Mouse (Mus musculus) embryonic fibroblast, embryonic 13.5 days (primary cell): Measurements from ENCODE around the gene Mup4. TPM values are rescaled to one million over a fixed set of nuclear protein-coding genes. Genes with fewer than 3 reads are reported as not detected.
"Not testable (repeated sequence)": the region's sequence is repeated elsewhere in the genome, so short reads cannot be mapped to it uniquely, and the experiment has no call there.

Source experiments
- H3K27ac ChIP-seq: 2 replicates; pipeline ENCODE4 v1.5.1; 2012; ENCODE audit warnings: low read length, control low read depth, inconsistent platforms; ENCODE audit not compliant: insufficient read depth
- H3K4me1 ChIP-seq: 2 replicates; pipeline ENCODE4 v1.6.1; 2011; ENCODE audit warnings: low read length; ENCODE audit not compliant: control insufficient read depth, insufficient read depth
- H3K4me3 ChIP-seq: 2 replicates; pipeline ENCODE4 v1.5.1; 2011; ENCODE audit warnings: mild to moderate bottlenecking, control low read depth, low read length; ENCODE audit not compliant: insufficient read depth
- CTCF ChIP-seq: IDR thresholded peaks from 2 replicates; pipeline ENCODE4 v1.5.1; 2011; ENCODE audit warnings: mild to moderate bottlenecking, control low read depth, low read length, moderate library complexity, borderline replicate concordance; ENCODE audit not compliant: insufficient read depth
- POLR2A ChIP-seq: IDR thresholded peaks from 2 replicates; pipeline ENCODE4 v1.6.1; 2011; ENCODE audit warnings: low read depth, mild to moderate bottlenecking, control low read depth, low read length, moderate library complexity
- polyA plus RNA-seq: library from polyadenylated mRNA; stranded (reverse); fragments of >200 nt; gene quantifications from 2 replicates; pipeline ENCODE4 v1.2.4, GENCODE M21; 2011; ENCODE audit warnings: low read depth; ENCODE audit not compliant: missing spikeins, insufficient read length

The Mup4 gene
- not detected in 2 replicates for polyA plus RNA-seq

DNA sequence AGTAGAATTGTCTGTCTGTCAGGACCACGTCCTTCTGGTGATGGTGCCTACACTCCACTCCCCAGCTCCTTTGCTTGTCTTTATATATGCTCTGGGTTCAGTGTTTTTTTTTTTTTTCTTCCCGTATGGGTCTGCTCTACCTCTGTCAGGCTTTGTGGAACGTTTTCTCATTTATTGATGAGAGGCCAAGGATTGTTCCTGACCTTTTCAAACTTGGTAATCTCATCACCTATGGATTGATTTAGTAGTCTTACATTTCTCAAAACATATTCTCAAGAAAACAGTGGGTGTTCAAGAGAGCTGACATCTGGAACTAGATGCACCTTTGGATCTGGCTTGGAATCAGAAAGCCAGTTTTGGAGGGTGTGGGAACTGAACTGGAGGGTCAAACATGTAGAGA is at the start of gene Mup4:
Gene Mup4, minus strand, starts transcription at position 101 of the 400 bp plus-strand sequence.
- Histone ChIP-seq H3K27ac (no peak within 1 kb of the TSS), H3K4me3 (no peak within 1 kb of the TSS)

DNA sequence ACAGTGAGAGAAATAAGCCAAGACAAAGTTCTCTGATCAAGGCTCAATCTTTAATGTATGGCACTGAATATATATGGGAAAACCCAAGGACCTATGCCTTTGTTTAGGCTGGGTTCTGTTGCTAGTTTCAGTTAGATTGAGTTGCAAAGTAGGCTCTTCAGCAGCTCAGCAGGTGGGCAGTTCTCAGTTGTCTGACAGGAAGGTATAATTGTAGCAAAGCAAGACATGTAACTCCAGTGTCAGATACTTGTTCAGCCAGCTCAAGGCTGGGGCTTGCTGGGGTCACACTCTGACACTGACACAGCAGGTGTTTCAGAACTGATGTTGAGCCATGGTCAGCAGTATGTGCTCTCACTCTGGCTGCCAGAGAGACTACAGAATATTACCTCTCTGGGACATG is 37.4 kb upstream of the Mup4 start:
- H3K27ac ChIP-seq, H3K4me3 ChIP-seq, H3K4me1 ChIP-seq: not testable (repeated sequence)

More for the DNA sequence above, at the start of gene Mup4:
- no peaks in the 10 kb centered on the region for H3K4me1 ChIP-seq
- TF ChIP-seq CTCF: no peak
- TF ChIP-seq POLR2A: no peak

DNA sequence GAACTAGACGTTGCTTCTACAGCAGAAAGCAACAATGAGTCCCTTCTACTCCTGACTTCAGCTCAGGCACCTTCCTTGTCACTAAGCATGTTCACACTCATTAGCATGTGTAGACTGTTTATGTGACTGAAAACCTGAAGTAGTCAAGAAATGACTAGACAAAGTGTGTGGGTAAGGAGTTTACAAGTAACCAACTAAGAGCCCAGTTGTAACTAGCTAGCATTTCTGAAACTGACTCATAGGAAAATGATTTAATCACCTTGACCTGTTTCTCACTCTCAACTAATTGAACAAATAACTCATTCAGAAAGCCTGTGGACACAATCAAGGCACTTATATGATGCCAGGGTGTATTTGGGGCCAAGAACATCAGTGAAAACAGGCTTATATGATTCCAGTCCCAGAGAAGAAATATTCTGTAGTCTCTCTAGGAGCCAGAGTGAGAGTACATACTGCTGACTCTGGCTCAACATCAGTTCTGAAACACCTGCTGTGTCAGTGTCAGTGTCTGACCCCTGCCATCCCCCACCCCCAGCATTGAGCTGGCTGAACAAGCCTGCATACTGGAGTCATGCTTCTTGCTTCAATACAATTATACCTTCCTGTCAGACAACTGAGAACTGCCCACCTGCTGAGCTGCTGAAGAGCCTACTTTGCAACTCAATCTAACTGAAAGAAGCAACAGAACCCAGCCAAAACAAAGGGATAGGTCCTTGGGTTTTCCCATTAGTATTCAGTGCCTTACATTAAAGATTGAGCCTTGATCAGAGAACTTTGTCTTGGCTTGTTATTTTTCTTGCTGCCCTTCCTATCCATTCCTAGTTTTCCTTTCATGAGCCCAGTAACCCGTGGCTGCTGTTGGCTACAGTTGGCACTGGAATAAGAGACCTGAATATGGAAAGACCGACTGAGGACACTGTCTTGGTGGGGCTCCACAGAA is 3.2 kb upstream of the Mup4 start, which contains the start of gene Mup6:
Gene Mup6, plus strand, starts transcription at position 890 of the 940 bp plus-strand sequence.
- H3K27ac ChIP-seq: no peak within 1 kb of the TSS
- TF ChIP-seq CTCF (no peak), POLR2A (no peak)

DNA sequence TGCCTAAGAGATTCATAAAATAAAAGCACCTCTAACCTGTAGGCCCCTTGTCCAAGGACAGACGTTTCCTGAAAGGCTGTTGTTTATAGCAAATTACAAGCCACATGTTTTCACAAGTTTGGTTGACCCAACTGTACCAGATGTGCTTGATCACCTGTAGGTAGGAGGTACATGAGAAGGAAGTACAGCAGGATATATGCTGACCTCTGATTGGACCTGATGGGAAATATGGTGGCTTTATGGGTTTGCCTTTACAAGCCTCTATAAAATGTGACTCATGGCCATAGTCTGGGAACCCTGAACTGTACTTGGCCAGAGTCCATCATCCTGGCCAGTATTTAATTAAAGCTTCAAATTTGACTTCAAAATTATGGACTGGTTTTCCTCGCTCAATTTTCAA is 23.0 kb downstream of the Mup4 start:
- Histone ChIP-seq H3K27ac (no peak overlapping the region), H3K4me1 (no peaks in the 10 kb centered on the region), H3K4me3 (no peak overlapping the region)
- TF ChIP-seq CTCF: no peak
- TF ChIP-seq POLR2A: no peak

More for the DNA sequence above, 3.2 kb upstream of the Mup4 start, which contains the start of gene Mup6:
- Histone ChIP-seq H3K4me3 (no peak within 1 kb of the TSS), H3K4me1 (no peaks in the 10 kb centered on the region)

DNA sequence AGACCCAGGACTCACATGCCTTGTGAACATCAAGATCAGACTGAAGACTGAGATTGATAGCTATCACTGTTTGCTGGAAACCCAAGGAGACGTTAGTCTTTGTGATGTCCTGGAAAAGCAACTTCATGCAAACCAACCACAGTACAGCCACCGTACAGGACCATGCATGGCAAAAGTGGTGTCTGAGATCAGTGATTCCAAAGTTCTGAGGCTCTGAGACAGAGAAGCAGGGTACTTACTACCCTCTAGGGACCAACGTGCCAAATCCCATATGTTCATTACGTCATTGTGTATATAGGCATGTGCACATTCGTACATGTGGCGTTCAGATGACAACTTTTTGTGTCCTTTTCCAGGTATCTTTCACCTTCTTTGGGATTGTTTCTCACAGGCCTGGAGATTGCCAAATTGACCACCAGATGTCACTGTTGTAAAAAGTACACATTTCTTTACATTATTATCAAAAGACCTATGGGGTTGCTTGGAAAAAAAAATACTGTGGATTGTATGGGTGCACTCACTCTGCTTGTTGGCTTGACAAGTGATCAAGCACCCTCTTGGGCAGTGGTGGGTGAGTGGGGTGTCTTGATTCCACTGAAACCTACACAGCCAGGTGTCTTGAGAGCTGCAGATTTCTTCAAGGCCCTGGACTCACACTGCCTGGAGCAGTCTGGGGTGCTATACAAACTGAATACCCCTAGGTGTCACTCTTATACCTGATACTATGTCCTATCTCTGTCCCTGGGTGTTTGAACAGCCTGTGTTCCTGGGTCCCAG is 27.8 kb downstream of the Mup4 start:
- TF ChIP-seq CTCF (no peak), POLR2A (no peak)
- H3K4me3 ChIP-seq: no peak overlapping the region
- no peaks in the 10 kb centered on the region for H3K4me1 ChIP-seq
- H3K27ac ChIP-seq: no peak overlapping the region

DNA sequence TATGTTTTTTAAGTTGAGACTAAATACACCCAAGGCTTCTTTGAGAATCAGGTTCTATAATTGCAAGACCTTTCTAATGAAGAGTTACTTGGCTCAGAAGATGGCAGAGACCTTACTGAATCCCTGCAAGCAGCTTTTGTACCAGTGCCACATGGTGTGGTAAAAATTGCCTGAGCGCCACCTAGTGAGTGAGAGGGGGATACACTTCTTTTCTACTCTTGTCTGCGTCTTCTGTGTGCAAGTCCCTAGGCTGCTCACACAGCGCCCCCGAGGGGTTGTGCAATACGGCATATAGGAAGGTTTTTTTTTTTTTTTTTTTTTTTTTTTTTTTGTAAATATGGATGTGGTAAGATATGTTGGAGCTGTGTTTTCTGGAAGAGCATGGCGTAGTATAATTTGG is 32.2 kb downstream of the Mup4 start:
- Histone ChIP-seq H3K4me1 (no peaks in the 10 kb centered on the region; the same call in 1 of the 2 replicates), H3K27ac (no peak overlapping the region), H3K4me3 (no peak overlapping the region)
- TF ChIP-seq POLR2A (no peak), CTCF (peak; percentile 63)

DNA sequence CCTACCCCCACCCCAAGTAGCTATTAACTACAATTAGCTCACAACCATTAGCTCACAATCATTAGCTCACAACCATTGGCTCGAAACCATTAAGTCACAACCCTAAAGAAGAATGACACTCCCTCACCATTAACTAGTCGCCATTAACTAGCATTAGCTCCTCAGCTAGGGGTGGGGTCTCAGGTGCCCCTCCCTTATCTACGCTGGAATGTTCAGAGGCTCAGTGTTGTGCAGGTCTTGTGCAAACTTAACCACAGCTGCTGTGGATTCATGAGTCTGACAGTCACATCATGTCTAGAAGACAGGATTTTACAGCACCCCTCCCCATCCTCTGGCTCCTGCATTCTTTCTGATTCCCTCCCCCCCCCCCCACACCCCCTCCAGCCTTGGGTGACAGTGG is 32.8 kb downstream of the Mup4 start:
- H3K4me1 ChIP-seq: no peaks in the 10 kb centered on the region; the same call in 1 of the 2 replicates
- no peak overlapping the region for H3K4me3 ChIP-seq
- no peak for TF ChIP-seq CTCF
- TF ChIP-seq POLR2A: no peak
- no peak overlapping the region for H3K27ac ChIP-seq

DNA sequence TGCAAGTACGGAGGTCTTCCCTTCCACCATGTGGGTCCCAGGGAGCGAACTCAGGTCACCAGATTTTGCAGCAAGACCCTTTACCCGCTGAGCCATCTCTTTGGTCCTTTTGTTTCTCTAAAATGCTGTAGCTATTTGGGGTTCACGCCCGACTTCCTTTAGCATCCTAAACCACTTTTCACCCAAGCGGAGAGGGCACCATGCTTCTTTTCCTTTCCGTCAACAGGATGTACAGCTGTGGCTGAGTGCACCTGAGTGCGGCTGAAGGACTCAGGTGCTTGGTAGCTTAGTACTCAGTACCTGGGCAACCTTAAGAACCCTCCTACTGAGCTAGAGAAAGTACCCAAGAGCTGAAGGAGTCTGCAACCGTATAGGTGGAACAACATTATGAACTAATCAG is 35.4 kb downstream of the Mup4 start:
- TF ChIP-seq POLR2A (no peak), CTCF (no peak)
- Histone ChIP-seq H3K27ac (no peak overlapping the region), H3K4me1 (no peaks in the 10 kb centered on the region; the same call in 1 of the 2 replicates), H3K4me3 (no peak overlapping the region)

DNA sequence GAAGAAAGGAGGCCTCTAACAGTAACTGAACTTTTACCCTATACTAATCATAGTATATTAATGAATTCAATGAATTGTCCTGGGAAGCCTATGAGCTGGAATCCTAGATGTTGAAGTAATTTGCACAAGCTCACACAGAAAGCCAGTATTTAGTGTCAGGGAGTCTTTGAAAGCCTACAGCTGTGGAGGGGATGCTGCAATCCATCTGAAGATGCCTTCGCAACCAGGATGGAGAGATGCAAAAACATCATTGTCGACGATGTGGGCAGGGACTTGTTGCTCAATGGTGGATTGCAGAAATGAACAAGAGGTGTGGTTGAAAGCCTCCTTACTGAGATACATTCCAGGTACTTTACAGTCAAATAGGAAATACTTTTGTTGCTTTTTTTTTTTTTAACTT is 42.5 kb downstream of the Mup4 start:
- Histone ChIP-seq H3K27ac (no peak overlapping the region), H3K4me1 (no peaks in the 10 kb centered on the region), H3K4me3 (no peak overlapping the region)
- TF ChIP-seq POLR2A (no peak), CTCF (no peak)

DNA sequence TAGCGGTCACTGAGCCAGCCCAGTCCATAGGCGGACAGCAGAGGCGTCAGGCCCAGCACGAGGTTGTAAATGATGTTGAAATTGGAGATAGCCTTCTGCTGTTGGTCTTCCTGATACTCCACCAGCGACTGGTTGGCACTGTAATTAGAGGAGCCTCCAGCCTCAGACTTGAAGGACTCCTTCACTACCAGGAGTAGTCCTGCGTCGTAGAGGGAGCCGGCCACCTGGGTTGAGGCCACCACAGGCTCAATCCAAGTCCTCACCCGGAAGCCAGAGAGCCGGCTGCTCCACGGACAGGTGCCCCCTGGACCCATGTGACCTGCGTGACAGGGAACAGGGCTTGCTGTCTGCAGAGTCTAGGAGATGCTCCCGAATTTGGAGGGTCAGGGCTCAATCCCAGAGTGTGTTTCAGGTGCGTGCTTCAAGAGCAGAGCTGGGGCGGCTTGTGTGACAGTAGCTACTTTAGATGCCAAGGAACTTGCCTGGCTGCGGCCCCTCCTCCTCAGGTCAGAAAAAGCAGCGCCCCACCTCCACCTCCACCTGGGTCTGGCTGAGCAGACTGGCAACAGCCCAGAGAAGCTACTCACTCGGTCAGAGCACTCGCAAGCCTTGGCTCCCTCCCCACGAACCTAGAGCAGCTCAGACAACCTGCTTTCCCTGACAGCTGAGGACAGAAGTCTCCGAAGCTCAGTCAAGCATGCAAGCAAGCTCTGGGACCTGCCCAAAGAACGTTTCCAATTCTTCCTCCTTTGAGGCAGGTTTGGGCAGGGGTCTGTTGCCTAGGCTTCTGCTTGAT is 45.7 kb downstream of the Mup4 start, which contains the start of gene Slc46a2:
Gene Slc46a2, minus strand, starts transcription at position 449 of the 796 bp plus-strand sequence.
- Histone ChIP-seq H3K4me3 (no peak within 1 kb of the TSS), H3K27ac (no peak within 1 kb of the TSS), H3K4me1 (no peaks in the 10 kb centered on the region)
- no peak for TF ChIP-seq CTCF
- TF ChIP-seq POLR2A: no peak
